Mouse (Mus musculus) forelimb bud, embryonic 11.5 days (tissue): ENCODE measurements at regions not wholly inside any gene's neighbourhood (a gene's known extent, or its start where the extent isn't known, plus 50 kb on each side); places are given as distances from the start of the nearest gene placed in this dataset.

Source experiments
- DNase-seq: peaks from one replicate; pipeline ENCODE4 v3.0.0-alpha.2; 2012; ENCODE audit warnings: low read depth, low spot score

DNA sequence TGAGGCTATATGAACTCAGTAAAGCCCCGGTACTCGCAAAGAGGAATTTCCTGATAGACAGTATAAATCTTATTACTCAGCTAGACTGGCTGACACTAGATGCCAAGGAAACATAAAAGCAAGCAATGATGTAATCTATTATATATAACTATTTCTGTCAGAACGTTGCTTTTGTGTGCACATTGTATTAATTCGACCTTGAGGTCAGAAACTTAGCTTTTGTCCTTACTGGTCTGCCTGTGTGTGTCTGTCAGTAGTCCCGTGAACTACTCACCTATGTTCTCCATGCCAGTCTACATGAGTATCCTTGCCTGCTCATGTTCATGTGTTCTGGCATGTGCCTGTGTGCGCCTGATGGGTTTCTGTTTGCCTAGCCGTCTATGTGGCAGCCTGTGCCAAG, 70.5 kb downstream of the Tmx1 start:
- DNase-seq: no peak

DNA sequence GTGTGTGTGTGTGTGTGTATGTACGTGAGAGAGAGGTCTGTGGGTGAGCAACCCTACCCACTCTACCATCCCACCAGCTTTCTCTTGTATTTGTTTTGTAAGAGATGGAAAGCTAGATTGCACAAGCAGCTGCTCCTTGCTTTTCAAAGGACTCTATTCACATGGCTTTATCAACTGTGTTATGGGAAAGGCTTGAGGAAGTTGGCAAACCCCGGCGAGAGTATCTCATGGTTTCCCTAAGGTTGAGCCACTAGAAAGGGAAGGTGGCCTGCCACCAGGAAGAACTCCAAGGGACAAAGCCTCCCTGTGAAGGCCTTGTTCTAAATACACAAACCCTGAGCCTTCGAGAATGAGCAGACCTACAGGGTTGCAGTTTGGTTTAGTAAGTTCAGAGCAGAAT, 71.8 kb downstream of the Tmx1 start:
- no peak for DNase-seq

DNA sequence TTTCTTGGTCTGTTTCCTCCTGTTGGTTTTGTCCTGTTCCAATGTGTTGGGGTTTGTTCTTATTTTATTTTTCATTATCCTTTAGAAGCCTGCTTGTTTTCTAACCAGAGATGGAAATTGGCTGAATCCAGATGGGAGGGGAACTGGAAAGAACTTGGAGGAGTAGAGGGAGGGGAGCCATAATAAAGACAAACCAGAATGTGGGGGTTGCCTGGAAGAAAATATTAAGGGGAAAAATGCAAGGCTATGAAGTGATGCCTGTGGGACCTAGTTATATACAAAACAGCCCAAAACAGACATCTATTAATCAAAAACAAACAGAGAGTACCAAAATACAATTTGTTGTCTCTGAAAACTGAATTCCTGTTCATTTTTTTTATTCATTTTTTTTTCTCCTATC, 78.8 kb downstream of the Tmx1 start:
- no peak for DNase-seq

DNA sequence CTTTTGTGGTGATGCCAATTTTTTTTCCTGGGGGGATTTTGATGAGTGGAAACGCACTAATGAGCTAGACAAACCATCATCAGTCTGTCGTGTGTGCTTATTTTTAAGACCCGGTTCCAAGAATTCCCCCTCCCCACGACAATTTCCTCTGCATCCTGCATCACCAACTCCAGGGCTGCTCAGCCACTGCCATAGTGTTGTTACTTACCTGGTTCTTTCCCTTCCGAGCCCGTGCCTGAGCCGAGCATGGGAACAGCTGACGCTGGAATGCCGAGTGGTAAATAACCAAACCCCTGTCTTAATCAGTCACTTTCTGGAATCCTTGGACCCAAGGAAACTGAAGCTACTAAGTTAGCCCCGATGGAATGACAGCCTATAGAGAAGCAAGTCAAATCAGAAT, 79.3 kb downstream of the Tmx1 start:
- DNase-seq: no peak

DNA sequence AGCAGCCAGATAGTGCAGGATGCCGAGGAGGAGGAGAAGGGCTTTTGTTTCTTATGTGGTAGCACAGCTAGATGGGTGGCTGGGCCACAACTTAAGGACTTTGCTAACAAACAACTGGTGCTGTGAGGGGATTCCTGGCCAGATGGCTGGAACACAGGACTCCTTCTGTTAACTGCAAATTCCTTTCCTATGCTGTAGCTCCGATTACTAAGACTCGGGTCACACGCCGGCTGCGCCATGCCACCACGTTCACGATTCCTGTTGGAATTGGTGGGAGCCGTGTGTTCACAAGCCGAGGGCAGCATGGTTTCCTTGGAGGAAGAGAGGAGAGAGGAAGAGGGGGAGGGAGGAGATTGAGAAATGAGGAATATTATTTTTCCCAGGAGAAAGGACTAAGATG, 79.9 kb downstream of the Tmx1 start:
- peak; percentile 42 for DNase-seq

DNA sequence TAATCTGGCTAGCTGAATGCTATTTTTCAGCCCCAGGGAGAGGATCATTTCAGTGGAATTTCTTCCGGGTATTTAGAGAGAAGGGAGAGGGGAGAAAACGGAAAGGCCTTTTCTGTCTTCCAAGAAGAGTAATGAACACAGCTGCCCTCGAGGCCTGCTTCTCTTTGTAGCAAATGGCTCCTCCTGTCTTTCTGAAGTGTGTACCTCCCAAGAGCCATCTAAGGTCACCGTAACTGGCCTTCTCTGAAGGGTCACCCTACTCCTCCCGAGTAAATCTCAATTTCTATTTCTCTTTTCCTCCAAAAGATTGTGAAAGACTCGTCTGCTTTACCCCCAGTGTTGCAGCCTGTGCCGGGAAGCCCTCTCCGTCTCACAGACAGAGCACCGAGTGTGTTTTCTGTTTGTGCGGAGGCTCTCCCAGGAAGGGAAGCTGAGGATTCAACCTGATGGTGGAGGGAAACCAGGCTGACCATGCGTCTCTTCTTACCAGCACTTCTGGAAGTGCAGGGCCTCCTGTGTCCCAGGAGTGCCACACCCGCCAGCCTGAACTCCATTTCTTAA, 80.6 kb downstream of the Tmx1 start:
- DNase-seq: no peak

DNA sequence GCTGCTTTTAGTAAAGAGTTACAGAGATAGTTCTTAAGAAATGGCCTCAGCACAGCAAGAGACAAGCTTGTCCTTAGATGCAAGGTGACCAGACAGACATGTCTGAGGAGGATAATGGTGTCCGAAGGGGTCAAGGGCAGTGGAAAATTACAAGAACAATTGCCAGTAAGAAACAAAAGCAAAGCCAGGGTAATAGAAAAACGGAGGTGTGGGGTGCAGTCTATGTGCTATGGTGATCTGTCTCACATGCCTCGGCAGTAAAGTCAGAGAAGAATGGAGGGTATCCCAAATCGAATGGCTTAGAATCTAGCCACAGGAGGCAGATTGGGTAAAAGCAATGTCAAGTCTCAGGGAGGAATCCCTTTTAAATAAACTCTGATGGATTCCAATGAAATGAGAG, 86.2 kb downstream of the Tmx1 start:
- no peak for DNase-seq

DNA sequence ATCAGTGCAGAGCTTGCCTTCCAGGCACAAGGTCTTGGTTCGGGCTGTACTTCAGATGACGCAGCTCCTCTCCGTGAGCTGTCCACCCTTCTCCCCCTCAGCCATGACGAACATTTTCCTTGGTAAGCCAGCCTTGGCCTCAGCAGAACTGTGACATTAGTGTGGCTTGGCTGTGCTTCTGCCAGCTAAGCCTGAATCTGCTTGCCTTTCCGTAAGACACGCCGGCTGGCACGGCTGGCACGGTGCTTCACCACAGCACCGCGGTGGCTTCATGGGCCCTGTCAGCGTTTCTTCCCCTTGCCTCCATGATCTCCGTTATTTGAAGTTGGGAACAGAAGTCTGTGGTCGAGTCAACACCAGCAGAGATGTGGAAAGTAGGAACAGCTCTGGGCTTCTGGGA, 87.0 kb downstream of the Tmx1 start:
- DNase-seq: no peak

DNA sequence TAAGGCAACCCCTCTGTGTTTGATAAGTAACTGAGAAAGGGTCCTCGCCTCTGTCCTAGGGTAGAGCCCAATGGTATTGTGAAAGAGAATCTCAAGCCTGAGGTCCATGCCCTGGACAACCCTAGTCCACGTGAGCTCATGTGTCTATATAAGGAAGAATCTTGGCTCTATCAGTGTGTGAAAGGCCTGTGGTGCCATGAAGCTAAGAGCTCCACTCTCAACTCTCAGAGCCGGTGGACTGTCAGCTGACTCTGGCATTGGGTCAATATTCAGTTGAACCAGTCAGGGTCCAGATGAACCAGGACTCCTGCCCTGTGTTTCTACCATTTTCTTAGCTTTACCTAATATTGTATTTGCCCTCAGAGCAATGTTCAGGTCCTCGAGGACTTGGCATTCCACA, 88.5 kb downstream of the Tmx1 start:
- DNase-seq: no peak

DNA sequence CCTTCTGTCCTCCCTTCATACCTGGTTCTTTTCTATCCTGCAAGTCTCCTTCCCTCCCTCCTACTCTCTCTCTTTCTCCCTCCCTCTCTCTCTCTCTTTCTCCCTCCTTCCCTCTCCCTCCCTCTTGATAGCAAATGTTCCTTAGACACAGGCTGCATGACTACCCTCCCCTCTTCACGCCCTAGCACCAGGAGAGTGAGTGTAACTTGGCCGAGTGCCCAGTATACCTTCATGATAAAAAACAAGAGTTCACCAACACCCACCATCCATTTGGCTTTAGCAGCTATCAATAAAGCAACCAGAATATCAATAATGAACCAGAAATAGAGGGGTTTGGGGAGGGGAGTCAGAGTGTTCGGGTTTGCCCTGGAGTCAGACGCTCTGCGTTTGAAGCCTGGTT, 90.4 kb downstream of the Tmx1 start:
- no peak for DNase-seq

DNA sequence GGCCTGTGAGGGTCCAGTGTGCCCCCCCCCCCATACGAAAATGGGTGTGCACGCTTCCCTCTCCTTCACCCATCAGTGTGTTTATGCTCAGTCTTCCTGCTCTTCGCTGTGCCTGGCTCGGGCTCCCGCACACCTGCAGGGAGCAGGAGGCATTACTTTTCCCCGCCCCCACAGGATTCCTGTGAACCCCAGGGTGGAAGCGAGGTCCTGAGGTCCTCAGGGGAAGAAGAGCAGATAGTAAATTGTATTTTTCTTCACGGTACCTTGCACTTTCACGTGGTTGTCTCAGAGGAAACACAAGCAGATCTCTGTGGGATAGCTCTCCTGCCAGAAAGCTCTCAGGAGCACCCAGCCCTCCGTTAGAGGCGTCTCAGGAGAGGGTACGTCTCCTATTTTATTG, 91.4 kb downstream of the Tmx1 start:
- no peak for DNase-seq

DNA sequence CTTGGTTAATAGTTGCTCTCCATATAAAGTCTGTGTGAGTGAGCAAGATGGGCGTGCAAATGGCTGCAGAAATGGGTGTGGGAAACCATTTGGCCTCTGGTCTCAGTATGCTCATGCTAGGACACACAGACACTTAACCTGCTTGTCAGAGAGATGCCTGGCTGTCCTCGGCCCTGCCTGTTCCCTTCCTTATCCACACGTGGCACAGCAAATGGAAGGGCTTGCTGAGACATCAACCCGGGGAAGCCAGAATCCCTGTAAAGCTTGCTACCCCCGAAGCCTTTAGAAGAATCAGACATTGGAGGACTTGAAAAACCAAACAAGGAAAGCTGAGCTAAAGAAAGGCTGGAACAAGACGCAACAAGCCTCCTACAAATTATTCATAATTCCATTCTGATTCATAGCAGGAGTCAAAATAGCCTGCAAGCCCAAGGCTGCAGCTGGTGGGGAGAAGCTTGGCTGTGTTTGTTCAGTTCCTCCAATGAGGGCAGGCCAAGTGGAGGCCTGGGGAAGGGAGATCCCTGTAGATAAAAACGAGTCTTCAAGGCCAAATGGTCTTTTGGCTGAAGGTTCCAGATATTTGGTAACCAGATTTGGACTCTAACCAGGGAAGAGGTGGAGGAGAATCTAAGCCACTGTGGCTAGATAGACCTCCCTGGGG, 92.1 kb downstream of the Tmx1 start:
- no peak for DNase-seq

DNA sequence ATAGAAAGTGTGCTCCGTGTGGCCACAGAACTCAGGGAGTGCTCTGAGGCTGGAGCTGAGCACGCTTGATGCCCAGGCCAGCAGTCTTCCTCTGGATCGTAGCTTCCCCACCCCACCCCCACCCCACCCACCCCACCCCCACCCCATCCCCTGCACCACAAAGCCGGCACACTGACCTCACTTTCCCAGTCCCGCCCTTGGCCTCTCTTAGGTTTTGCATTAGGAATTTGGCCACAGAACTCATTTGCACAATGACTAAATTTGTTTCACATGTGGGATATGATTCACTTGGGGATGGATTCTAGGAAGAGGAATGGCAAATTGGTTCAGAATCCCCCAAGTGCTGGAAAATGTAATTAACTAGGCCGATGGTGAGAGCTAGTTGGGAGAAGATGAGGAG, 94.3 kb downstream of the Tmx1 start:
- no peak for DNase-seq

DNA sequence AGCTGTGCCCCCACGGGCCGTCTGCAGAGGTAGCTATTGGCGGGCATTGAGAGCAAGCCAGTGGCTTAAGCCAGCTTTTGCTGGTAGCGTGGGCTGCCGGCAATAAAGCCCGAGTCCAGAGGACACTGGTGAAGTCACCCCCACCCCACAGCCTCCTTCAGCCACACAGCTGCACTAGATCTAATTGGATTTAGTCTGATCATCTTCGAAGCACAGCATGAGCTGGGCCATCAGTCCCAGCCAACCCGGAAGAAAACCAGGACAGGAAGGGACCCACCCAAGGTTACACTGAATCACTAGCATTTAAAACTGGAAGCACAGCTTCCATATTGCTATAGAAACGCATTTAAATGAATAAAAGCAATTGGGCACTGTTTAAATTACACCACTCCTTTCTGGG, 96.4 kb downstream of the Tmx1 start:
- no peak for DNase-seq

DNA sequence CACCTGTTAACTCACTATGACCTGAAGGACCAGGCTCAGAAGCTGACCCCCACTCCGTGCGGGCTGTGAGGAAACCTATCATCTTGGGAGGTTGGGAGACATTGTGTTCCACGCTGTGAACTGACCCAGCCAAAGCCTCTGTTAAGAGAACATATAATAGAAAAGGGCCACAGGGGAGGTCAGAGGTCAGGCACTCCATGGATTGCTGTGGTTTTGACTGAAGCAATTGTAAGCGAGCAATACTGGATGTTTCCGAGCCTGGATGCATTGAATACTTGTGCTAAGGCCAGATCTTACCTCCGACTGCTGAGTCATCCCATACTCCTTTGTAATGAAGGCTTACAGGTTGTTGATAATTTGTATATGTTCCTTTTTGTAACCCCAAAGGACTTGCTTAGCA, 101.0 kb downstream of the Tmx1 start:
- DNase-seq: no peak

DNA sequence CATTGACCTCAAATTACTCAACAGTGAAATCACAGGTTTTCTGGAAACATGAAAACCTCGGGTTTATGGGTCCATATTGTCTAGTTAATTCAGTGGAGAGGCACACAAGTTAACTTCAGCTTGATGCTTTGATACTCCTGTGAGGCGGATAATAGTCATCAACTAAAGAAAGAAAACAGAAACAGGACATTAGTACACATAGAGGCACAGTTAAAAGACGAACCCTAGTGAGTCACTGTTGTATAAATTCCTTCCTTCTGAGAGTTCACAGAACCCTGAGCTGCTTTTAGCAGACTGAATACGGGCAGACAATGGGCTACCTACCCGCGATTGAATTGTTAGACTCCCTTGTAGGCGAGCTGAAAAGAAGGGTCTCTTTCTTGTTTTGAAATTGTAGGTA, 101.7 kb downstream of the Tmx1 start:
- no peak for DNase-seq

DNA sequence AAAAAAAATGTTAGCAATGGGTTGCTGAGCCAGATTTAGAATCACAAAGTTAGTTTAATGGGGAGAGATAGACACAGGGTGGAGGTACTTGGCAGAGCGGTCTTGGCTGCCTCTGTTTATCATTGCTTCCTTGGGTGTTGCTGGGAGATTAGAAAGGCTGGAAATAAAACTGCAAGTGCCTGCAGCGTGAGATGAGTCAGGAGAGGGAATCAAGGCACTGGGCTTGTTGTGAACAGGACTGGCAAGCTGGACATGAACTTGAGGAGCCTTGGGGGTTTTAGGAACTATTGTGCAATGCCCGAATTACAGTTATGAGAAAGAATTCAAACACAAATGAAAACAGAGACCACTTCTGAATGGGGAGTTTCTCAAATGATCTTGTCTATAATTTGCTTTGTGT, 102.8 kb downstream of the Tmx1 start:
- no peak for DNase-seq

DNA sequence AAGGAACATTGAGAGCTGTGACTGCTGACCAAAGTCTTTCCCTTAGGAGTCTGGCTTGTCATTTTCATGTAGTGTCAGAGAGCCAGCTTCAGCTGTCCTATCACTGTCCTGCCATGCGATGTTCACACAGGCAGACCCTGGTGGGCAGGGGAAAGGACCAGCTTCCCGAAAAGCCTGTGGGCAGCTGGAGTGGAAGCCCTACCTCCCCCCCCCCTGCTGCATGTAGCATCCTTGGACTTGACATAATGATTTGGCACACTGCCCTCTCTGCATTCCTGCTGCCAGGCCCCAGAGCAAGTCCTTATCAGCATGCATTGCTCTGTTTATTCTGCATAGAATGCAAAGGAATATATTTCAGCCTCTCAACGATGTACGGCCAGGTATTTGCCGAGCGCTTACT, 103.9 kb downstream of the Tmx1 start:
- DNase-seq: no peak

DNA sequence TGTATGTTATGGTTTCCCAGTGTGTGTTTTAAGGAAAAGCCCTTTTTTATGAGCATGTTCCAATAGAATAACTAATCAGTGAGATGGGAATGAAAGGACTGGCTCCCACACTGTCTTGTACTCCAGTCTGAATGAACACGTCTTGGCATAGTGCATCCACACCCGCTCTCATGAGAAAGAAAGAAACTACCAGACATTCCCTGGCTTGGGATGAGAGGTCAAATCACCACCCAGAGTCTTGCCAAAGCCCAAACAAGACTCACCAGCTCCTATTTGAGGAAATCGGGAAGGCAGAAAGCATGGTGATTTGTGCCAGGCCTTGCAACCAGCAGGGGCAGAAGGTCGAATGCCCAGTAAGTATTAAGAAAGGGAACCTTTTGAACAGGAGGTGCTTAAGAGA, 110.6 kb downstream of the Tmx1 start:
- no peak for DNase-seq

DNA sequence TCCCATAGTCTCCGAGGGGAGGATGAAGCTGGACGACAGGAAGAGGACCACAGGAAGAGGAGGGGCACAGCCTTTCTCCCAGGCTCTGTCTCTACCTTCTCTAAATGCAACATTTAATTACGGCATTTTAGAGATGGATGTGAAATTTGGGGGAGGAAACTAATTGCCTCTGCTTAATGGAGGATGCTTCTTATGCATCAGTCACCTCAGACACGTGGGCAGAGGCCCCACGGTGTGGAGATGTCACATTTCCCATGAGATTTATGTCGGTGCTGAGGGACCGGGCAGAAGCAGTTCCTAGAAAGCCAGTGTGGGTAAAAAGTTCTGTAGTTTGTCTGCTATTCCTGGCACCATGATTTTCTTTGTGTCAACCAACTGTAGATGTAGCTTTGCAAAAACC, 122.8 kb downstream of the Tmx1 start:
- DNase-seq: no peak

DNA sequence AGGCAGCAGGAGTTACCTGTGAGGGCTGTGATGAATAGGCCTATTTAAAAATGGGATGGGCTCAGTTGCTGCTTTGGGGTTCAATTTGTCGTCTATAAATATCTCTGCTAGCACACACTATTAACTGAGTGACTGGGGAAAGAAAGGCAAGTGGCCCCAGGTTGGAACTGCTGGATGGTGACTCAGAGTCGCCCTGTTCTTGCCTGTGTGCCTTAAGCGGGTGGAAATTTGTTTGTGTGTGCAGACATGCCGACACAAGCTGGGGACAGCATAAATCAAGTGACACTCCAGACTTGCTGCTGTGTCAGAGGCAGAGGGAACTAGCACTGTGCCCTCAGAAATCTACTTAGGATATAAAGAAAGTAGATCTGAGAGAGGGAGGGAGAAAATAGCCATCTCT, 124.9 kb downstream of the Tmx1 start:
- DNase-seq: no peak

DNA sequence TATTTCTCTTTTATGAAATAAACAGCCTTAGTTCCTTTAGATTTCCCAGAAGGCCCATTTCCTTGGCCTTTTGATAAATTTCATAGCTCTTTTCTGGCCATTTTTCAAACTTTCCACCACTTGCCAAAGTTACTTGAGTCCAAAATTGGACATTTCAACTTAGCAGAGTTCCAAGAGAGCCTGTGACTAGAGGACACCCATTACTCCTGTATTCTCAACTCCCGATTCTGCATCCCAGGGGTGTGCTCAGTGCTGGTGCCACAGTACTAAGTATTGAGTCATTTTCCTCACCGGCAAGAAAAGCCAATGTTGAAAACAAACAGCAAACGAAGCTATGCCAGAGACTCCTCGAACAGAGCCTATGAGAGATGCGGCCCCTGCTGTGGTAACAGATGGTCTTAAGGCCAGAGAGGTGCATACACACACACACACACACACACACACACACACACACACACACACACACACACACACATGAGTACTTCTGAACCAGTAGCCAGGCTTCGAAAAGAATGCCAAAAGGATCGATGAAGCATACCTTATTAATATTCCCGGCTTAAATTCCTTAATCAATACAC, 126.5 kb downstream of the Tmx1 start:
- DNase-seq: no peak

DNA sequence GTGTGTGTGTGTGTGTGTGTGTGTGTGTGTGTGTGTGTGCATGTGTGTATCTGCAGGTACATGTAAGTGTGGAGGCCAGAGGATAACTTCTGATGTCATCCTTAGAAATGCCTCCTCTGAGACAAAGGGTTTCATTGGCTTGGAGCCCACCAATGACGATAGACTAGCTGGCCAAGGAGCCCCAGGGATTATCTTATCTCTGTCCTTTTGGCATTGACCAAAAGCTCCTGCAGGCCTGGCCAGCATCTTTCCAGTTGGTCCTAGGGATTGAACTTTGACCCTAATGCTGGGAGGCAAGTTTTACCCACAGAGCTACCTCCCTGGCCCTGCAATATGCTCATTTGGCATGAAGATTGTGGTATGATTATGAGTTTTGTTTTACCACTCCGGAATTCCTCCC, 133.3 kb downstream of the Tmx1 start:
- DNase-seq: no peak

DNA sequence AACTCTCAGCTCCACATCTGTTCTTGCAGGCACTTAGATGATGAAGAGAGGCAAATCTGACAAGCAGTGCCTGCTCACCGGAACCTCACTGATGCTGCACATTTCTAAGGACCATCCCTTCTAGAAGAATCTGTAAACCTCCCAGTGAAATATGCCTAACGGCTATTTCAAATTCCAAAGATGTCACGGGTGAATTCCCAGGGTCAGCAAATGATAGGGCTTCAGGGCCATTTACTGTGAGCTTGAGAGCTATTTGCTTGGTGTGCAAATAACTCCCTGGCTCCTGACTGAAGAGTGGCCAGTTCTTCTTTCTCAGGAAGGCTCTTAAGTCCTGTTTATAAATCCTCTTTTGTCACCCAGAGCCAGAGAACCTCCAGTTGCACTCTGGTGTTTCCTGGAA, 135.3 kb downstream of the Tmx1 start:
- no peak for DNase-seq
